Mouse (Mus musculus) MEL-GATA-1-ER (cell line): ENCODE data around the gene Mybph.

Source experiments
- DNase-seq: peaks from one replicate; pipeline ENCODE4 v3.0.0-alpha.2; 2012; ENCODE audit warnings: low read depth; ENCODE audit errors: extremely low read depth

The Mybph gene

DNA sequence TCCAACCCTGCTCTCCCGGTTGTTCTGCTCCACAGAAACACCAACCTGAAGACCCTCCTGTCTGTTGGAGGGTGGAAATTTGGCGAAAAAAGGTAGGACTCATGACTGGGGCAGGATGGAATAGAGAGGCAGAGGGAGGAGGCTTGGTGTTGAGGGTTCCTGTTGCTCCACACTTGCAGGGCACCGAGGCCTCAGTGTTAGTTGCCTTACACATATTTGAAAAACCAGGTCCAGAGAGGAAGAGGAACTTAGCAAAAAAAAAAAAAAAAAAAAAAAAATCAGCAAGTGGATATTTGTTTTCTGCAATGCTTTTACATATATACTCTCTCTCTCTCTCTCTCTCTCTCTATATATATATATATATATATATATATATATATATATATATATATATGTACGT lies 9.2 kb upstream of the Mybph start:
- DNase-seq: no peak

DNA sequence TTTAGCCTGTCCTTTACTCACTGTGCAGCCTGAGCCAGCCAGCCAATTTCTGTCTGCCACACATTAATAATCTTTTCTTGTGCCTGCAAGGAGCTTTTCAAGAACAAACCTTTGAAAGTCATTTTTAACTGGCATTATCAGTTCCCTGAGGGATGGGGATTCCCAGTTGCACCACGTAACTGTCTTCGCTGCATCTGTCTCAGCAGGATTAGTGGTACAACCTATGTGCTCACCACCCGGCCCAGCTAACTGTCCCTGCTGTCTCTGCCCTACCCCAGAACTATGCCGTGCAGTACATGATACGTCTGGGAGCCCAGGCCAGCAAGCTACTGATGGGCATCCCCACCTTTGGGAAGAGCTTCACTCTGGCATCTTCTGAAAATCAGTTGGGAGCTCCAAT lies 5.0 kb upstream of the Mybph start:
- DNase-seq: no peak

DNA sequence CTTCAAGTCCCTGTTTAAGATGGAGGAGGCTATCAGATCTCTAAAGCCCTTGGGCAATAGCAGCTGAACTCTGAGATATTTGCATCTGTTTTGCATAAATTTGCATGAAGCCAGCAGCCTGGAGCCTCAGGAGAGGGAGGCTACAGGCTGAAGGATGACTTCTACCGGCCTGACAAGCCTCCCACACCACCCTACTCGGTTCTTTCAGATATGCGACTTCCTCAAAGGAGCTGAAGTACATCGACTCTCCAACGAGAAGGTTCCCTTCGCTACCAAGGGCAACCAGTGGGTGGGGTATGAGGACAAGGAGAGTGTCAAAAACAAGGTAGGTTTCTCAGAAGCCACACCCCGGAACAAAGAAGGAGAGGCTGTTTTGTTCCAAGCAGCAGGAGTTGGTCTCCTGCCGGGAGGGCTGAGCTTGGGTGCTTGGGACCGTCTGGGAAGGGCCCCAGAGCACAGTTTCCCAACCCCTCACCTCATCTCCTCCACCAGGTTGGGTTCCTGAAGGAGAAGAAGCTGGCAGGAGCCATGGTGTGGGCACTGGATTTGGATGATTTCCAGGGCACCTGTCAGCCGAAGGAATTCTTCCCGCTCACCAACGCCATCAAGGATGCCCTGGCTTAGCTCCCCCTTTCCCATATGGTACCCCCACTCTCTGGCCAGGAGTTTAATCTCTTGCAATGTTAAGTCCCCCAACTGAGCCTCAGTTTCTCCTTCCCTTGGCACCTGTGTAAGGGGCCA lies 4.1 kb upstream of the Mybph start:
- DNase-seq: peak; percentile 92

DNA sequence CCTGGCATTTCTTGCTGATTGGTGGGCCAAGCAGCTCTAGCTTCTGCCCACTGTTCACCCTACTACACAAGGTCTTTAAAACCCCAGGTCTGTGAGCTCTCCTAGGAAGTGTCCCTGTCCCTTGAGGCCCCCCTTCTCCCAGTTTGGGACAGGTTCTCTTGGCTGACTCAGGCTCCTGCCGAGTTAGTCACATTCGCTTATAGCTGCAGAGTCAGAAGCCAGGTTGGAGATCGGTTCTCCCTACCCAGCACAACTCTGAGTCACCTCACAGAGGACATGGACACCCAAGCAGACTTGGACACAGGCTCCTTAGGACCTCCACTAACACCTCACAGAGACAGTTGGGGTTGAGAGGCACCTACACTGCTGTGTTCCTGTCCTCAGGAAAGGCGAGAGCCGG lies 2.1 kb upstream of the Mybph start:
- DNase-seq: no peak

DNA sequence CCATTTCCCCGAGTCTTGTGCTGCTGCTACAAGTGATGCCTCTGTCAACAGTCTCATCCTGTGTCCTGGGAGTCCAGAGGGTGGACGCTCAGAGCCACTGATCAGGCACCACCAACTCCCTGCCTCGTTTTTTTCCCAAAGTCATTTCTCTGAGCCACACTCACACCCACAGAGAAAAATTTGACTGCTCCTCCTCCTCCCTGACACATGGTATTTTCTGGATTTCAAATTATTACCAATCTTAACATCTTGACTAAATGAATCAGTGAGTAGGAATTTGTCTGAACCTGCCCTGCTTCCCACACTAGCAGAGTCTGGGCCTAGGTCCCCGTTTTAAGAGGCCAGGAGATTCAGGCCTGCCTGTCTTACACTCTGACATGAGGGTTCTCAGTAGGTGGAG lies 1.2 kb upstream of the Mybph start:
- no peak for DNase-seq

DNA sequence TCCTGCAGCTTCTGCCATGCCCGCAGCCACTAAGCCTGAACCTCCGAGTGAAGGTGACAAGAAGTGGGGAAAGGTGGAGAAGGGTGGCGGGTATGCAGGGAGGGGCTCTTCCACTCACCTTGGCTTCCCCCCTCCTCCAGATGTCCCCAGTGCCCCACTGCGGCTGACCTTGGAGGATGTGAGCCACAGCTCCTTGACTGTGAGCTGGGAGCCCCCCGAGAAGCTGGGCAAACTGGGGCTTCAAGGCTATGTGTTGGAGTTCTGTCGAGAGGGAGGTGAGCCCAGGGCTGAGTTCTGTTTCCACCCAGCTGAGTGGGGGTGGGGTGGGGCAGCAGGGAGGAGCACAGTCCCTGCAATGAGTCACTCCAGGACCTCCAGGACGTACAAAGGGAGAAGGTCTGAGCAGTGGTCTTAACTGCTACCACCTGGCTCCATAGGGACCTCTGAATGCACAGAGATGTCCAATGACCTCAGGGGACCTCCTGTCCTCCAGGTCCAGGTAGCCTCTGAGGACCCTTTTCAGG lies 488 bp downstream of the Mybph start:
- no peak for DNase-seq

DNA sequence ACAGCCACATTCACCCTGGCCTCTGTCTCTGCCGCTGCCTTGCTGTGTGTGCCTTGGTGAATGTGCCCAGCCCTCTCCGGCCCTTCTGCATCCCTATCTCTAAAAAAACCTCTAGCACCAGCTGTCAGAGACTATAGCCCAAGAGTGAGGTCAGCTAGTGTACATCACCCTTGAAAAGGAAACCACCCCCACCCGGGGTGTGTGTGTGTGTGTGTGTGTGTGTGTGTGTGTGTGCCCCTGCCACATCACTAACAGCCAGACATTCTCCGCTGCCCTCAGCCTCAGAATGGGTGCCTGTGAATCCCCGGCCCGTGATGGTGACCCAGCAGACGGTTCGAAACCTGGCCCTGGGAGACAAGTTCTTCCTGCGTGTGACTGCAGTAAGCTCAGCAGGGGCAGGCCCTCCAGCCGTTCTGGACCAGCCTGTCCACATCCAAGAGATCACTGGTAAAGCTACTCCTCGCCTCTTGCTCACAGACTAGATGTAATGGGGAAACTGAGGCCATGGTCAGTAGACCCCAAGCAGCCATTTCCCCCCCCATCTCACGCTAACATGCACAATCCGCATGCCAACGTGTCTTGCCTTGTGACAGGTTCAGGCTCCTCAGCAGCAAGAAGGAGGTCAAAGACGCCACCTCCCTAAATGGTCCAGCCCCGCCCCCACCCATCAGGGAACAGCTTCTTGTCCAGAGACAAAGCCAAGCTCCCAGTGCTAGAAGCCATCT lies 1.2 kb downstream of the Mybph start:
- no peak for DNase-seq

DNA sequence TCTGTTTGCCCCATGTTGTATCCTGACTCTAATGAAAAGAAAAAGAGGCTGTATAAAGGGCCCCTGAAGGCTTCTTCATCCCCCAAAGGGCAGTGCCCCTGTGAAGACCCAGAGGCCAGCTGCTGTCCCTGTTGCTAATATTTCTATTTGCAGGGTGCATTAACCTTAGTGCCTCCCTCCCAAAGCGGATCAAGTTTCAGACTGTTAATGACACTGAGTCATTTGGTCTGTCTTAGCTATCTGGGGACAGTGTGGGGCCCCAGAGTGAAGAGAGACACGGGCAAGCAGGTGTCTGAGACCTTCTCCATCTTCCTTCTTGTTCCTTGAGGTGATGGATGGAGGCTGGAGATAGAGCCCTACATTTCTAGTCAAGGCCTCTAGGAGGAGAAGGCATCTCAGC lies 1.9 kb downstream of the Mybph start:
- DNase-seq: no peak

DNA sequence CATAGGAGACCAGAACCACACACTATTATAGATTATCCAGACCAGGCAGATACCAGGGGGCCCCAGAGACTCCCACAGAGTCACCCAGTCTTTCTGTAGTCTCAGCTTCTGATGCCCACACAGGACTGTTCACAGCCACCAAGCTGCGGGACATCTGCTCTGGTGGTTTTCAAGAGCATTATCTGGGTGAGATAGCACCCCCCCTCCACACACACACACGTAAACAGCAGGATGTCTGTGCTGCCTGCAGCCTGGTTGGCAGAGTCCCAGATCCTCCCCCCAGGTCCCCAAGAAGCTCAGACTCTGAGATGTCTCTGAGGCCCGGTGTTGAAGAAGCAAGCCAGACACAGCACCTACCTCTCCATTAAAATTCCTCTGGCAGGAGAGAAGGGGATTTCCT lies 2.3 kb downstream of the Mybph start:
- peak; percentile 56 for DNase-seq

DNA sequence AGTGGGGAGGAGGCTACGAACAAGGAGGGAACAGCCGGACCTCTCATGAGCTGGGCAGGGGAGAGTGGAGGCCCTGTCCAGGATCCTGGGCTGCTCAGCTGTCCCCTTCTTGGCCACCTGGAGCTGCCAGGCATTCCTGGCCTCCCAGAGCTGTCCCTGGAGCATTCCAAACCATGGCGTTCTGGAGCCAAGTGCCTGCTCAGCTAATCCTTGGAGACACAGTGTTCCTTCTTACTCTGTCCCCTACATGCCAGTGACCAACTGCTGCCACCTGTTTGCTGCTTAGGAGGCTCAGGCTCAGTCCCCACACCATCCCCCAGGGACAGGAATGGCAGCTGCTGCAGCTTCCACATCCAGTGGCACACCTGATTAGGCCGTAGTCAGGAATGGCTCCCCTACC lies 2.7 kb downstream of the Mybph start:
- no peak for DNase-seq

DNA sequence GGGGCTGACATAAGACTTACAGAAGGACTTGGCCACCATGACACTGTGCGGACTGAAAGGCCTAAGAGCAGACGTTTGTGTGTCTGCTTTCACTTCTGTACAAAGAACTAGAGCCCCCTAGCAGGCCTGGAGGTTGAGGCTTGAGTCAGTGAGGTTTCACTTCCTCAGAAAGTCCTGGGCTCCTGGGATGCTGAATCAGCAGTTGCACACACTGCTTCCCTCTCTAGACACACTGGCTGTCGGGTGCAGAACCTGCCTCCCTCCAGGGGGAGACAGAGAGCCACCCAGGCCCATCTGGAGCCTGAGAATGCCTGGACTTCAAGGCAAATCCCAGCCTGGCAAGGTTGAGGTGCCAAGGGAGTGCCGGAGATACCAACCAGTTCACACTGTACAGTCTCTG lies 3.1 kb downstream of the Mybph start:
- peak; percentile 72 for DNase-seq

DNA sequence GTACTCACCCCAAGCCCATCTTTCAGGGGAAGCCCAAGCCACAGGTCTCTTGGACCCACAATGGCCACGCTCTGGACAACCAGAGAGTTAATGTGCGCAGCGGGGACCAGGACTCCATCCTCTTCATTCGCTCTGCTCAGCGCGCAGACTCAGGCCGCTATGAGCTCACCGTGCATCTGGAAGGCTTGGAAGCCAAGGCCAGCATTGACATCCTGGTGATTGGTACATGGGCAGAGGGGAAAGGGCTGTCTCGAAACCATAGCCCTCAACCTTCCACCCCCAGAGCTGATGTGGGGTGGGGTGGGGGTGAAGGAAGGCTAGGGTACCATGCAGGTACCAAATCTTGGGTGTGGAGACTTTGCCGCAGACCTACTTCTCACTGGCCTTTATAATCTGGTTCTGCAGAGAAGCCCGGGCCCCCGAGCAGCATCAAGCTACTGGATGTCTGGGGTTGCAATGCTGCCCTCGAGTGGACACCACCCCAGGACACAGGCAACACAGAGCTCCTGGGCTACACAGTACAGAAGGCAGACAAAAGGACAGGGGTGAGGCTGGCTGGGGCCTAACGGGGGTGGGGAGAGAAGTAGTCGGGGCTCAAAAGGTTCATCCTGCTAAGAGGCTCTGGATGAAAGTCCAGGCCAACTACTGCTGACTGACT lies 4.2 kb downstream of the Mybph start:
- DNase-seq: no peak

DNA sequence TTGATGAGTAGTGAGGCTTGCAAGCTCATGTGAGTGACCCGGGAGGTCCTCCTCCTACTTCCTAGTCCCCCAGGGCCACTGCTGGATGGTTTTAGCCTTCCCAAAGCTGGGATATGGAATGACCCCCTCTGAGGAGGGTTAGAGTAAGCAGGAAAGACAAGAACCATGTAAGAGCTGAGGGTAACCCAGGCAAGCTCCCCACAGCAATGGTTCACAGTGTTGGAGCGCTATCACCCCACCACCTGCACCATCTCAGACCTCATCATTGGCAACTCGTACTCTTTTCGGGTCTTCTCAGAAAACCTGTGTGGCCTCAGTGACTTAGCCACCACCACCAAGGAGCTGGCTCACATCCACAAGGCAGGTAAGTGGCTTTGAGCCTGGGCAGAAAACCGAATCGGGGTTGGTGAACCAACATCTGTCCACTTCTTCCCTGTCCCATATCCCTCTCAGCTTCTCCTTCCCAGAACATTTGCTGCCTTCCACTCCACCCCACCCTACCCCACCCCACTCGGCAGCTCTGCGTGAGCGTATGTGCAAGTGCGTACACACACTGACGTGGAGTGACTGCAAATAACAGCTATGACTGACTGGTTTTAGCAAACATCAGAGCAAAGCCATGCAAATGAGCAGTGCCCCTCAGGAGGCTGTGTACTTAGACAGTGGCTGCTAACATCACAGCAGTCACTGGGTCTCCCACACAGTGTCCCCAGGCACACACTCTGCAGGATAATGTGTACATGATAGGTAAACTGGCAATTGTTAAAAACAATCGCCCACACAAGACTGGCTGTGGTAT lies 5.1 kb downstream of the Mybph start:
- no peak for DNase-seq

DNA sequence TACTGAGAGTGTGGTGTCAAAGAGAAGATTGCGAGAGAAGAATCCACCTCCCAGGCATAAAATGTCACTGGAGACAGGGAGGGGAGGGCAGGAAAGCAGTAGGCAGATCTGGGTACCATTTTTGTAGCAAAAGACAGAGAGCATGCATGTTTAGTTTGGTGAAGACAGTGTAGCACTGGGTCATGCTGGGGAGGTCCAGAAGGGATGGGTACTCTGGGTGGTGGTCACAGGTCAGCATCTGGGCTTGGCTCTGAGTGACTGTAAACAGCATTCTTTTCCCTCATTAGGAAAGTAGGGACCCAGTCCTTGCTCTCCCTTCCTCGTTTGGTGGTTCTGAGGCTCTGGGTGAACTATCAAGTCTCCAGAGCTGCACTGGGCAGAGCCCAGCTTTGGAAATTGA lies 7.2 kb downstream of the Mybph start:
- DNase-seq: no peak

DNA sequence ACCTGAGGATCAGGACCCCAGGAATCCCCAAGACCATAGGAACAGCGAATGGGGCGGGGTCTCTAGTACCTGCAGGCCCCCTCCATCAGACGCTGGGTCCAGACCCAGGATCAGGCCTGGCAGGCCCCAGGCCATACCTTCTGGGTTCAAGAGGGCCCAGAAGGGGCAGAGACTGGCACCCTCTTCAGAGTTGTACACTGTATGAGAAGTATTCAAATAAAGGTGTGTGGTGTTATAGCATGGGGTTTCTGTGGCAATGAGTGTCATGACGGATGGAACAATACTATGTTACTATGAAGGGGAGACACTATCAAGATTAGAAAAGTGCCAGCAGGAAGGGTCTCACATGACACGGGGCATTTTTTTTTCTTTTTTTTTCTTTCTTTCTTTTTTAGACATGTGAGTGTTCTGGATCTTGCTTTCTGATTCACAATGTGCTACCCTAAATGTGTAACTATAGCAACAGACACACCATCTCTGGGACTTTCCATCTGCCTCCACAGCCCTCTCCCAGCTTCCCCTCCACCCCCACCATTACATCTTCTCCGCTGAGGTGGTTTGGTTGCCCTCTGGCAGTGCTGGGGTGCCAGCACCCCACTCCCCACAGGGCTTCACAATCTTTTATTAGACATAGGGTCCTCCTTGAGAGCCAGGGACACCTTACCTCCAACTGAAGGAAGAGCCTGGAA lies 7.9 kb downstream of the Mybph start:
- DNase-seq: no peak

DNA sequence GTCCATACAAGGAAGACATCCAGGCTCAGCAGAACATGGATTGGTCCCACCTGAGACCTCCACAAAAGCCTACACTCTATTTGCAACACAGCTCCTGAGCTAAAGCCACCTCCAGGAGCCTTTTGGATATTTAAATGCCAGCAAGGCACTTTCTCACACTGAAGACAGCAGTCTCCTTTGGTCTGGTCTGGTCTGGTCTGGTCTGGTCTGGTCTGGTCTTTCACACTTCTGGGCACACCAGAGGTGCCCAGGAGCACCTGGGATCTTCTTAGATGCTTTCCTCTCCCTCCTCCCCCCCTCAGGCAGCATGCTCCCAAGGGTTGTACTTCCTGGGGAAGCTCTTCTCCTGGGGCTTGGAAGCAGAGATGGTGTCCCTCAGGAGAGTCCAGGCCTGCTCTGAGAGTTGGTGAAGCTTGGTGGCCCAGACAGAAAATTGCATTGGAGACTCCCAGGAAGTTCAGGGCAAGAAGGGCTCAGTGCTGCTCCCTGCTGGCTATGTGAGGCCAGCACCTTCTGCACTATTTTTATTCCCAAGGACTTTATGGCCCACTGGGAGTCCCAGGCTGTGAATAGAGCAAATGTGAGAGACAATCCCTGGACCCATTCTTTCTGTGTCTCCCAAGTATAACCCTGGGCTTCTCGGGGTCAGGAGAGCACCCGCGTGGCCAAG lies 8.6 kb downstream of the Mybph start:
- DNase-seq: no peak

DNA sequence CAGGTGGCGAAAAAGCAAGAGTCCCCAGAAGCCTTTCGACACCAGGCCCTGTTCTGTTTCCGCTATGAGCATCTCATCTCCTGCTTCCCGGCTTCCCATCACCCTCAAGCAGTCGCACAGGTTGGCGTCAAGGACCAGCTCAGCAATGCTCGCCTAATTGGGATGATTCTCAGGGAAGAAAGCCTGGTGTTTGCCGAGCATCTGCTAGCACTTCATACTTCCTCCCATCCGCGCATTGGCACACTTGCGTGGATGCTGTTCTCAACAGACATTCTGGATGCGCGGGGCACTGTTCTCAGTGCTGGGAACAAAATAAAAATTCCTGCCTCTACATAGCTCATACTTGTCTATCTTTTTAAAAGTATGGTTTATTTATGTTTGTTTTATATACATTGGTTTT lies 11.0 kb downstream of the Mybph start:
- no peak for DNase-seq

DNA sequence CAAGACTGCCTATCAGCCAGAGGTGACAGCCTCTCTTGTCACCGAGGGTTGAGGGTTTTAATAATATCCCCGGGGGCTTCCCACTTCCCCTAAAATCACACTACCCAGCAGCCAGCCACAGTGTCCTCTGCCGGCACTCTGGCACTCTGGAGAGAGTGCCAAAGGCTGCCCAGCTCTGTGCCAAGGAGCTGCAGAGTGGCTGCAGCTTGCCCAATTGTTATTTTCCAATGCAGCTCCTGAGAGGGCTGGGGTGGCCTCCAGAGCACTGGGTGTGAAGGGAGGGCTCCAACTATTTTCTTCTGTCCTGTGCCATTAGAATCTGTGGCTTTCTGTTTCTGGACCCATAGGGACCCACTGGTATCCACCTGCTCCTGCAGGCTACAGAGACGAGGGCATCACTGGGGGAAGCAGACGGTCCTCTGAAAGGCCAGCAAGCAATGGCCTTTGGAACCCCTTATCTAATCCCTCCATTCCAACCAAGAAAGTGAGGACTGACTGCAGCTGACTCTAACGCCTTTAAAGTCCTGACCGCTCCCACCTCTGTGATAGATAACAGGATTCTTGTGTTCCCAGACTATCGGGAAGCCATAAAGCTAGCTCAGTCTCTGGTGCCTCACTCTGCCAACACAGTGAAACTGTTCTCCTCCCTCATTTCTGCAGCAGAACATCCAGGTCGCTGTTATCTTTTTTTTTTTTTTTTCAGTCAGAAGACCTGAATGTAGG lies 12.2 kb downstream of the Mybph start:
- DNase-seq: no peak

DNA sequence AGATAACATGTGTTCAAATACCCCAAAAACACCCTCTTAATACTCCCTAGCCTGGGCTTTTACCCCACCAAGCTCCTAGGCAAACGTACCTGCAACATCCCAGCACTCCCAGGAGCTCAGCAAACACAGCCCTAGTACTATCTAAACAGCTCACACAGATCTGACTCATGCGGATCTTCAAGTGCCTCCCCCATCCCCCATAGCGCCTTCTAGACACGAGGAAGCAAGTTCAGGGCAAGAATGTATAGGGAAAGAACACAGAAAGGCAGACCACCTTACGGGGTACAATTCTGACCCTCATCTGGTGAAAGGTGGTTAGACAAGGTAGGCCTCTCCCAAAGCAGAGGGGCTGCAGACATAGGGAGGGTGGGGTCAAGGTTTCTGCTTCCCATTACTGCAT lies 12.8 kb downstream of the Mybph start:
- peak; percentile 52 for DNase-seq
